Mouse (Mus musculus) left cerebral cortex, adult 2 months (tissue): ENCODE results near the gene Pfdn6. TPM values are rescaled to one million over a fixed set of nuclear protein-coding genes. Genes with fewer than 3 reads are reported as not detected.
"Not testable (repeated sequence)": the region's sequence is repeated elsewhere in the genome, so short reads cannot be mapped to it uniquely, and the experiment has no call there.

Experiments used
- DNase-seq, 2 experiments: peaks; one replicate each; pipeline ENCODE4 v3.0.0; 2021 to 2022; ENCODE audit warnings: low spot score in 2 of 2, mixed read lengths in 1 of 2; ENCODE audit errors: extremely low spot score in 1 of 2
- H3K27ac ChIP-seq: fragments of 200-600 bp; 2 replicates; pipeline ENCODE4 v1.8.1; 2022
- H3K4me3 ChIP-seq: fragments of 200-600 bp; 2 replicates; pipeline ENCODE4 v1.8.1; 2022
- CTCF ChIP-seq: fragments of 200-600 bp; IDR thresholded peaks from 2 replicates; pipeline ENCODE4 v1.8.1; 2022; ENCODE audit warnings: antibody characterized with exemption, mild to moderate bottlenecking, moderate library complexity
- intact Hi-C: fragments of 180-260 bp; cut with DNase I; formaldehyde crosslinking; loops from one replicate; pipeline ENCODE4 v1.15.1; 2025
- long read RNA-seq, 2 experiments: library from polyadenylated mRNA; stranded (forward); transcript quantifications; one replicate each; pipeline ENCODE4 v2.0.0; 2021; ENCODE audit warnings: borderline mapping rate in 2 of 2
- total RNA-seq, 2 experiments: library from RNA; stranded (reverse); gene quantifications; 2 replicates each; pipeline ENCODE4 v1.2.3; 2021

The Pfdn6 gene
- total RNA-seq = 10 to 100 TPM; 93.0 to 97.6 TPM
- long read RNA-seq, experiment 1, transcript Pfdn6-201 (4 exons, 807 nt) = major isoform, 23 of 26 reads
- long read RNA-seq, experiment 1, partial matches to known transcripts = 2 of 26 reads
- long read RNA-seq, experiment 1, other reads (novel, unspliced or antisense) = 1 of 26 reads
- long read RNA-seq, experiment 2, transcript Pfdn6-201 (4 exons, 807 nt) = major isoform, 11 of 14 reads
- long read RNA-seq, experiment 2, partial matches to known transcripts = 0 of 14 reads
- long read RNA-seq, experiment 2, other reads (novel, unspliced or antisense) = 0 of 14 reads

DNA sequence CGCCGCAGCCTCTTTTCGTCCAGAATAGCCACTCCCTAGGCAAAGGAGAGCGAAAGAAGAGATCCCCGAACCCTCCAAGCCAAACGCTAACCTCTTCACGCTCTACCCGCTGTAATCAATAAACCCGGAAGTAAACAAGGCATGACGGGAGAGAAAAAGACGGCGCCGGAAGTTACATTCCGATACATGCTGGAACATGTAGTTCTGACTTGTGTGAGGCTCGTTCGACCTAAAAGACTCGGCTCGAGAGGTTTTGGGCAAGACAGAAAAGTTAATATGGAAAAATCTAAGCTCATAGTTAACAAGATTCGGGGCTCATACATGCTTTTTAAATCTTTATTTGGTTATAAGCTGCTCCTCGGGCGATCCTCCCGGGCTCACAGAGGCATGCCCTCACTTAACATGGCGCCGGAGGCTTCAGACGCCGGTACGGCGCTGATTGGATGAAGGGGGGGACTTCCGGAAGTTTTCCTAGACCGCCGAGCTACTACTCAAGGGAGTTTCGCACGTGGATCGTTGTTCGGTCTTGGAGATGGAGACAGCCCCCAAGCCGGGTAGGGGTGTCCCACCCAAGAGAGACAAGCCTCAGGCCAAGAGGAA, at the start of gene Pfdn6, which contains the start of gene Wdr46:
TSS of gene Pfdn6 (minus strand) at position 138 of the 600 bp plus-strand sequence.
TSS of gene Wdr46 (plus strand) at position 455 of the 600 bp plus-strand sequence.
- peak within 1 kb of the TSS; percentile 88 for H3K27ac ChIP-seq
- peak; percentile 79 to 82 for DNase-seq
- no peak for TF ChIP-seq CTCF
- intact Hi-C loops = loop anchor here (1.0 kb wide), 2 partner anchors 11 to 15 kb away; partner anchors contain the start of genes B3galt4 and Vps52
- peak within 1 kb of the TSS; percentile 75 for H3K4me3 ChIP-seq

DNA sequence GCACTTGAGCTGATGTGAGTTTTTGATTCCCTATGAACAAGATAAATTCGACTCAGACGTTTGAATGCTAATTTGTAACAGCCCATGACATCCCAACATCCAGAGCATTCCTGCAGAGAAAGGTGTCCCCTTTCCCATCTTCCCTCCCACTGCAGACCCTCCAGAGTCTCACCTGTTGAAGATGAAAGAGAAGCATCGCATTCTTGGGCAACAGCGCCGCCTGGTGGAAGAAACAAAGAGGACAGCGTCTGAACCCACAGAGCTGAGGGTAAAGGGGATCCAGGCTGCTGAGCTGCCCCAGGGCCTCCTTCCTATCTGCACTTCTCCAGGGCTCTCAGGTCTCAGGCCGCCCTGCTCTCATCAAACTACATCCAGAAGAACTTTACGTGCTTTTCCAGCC, 42.0 kb upstream of the Pfdn6 start:
- intact Hi-C loops = loop anchor here (2.0 kb wide), 1 partner anchor 13 kb away; no protein-coding TSS in a partner anchor

DNA sequence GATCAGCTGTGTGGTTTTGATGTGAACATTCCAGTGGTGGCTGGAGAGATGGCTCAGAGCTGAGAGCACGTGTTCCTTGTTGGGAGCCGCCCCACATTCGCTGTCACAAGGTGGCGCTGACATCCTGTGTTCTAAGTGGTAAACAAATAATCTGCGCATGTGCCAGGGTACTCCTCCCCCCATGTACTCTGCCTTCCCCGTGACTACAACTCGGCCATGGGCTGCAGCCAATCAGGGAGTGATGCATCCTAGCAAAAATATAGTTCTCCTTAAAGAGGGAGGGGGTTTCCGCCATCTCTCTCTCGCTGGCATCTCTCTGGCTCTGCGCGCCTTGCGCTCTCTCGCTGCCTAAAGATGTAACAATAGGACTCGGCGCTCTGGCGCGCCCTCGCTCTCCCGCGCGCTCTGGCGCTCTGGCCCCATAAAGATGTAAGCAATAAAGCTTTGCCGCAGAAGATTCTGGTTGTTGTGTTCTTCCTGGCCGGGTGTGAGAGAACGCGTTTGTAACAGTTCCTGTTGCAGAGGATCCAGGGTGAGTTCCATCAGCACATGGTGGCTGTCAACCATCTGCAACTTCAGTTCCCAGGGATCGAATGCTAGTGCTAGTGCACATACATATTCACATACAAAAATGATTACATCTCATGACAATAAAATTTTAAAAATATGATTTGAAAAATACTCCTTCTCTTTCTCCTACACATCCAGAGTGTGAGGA, 41.2 kb upstream of the Pfdn6 start:
- Histone ChIP-seq H3K27ac (peak overlapping the region; percentile 82), H3K4me3 (peak overlapping the region; percentile 51)
- DNase-seq = peak; percentile 81 to 86
- intact Hi-C loops = not testable (repeated sequence)
- TF ChIP-seq CTCF = peak; percentile 37

More for the DNA sequence above, 42.0 kb upstream of the Pfdn6 start:
- not testable (repeated sequence) for H3K27ac ChIP-seq, H3K4me3 ChIP-seq
- DNase-seq = peak in 1 of 2 experiments; percentile 51
- TF ChIP-seq CTCF = peak; percentile 70

- intact Hi-C loops = no loop called here
- no peak for TF ChIP-seq CTCF
- Histone ChIP-seq H3K27ac (peak overlapping the region; percentile 67; the same call in 1 of the 2 replicates), H3K4me3 (no peak overlapping the region)
- no peak for DNase-seq
Observed at GRCm38 (mm10) chr17:33980181-33981035, 40.3 kb upstream of the Pfdn6 start.

GRCm38 (mm10) chr17:33979512-33980050, 39.4 kb upstream of the Pfdn6 start:
- H3K27ac ChIP-seq = no peak overlapping the region
- intact Hi-C loops = no loop called here
- TF ChIP-seq CTCF = no peak
- H3K4me3 ChIP-seq = no peak overlapping the region
- DNase-seq = no peak

DNA sequence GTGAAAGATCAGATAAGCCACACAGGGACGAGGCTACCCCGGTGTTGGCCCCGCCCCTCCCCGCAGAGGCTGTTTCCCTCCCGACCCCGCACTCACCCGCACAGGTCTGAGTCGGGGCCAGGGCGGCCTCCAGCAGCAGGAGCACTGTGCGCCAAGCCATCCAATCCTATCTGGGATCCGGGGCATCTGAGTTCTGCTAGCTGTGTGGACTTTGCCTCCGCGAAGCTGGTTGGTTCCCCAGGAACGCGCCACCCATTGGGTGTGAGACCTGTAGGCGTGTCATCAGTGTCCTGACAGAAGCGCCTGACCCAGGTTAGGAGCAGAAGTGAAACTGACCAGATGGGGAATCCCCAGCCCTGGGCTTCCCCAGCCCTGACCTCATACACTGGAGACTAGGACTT, 38.5 kb upstream of the Pfdn6 start:
- no peak overlapping the region for H3K27ac ChIP-seq
- DNase-seq = no peak
- TF ChIP-seq CTCF = no peak
- H3K4me3 ChIP-seq = peak overlapping the region; percentile 41
- intact Hi-C loops = no loop called here

GRCm38 (mm10) chr17:33977861-33978557, 37.9 kb upstream of the Pfdn6 start:
- no peak for DNase-seq
- H3K27ac ChIP-seq = no peak overlapping the region
- TF ChIP-seq CTCF = no peak
- peak overlapping the region; percentile 41 for H3K4me3 ChIP-seq
- intact Hi-C loops = no loop called here

DNA sequence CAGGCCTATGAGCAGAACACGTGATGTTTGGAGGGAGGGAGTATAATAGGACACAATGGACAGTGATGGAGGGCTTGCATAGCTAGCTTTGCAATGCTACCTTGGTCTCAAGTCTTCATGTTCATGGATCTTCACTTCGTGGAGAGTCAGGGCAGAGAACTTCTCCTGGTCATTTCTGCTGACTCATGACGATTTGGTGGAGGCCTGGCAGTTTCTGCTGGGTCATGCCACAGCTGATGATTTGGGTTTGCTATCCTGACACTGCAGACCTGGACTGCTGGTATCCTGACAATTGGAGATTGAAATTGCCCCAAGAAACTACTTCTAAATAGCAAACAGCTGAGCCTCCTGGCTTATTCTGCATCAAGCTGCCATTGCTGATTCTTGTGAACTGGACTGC, 33.4 kb upstream of the Pfdn6 start:
- DNase-seq = no peak
- no peak for TF ChIP-seq CTCF
- intact Hi-C loops = no loop called here
- Histone ChIP-seq H3K4me3 (no peak overlapping the region), H3K27ac (no peak overlapping the region)

DNA sequence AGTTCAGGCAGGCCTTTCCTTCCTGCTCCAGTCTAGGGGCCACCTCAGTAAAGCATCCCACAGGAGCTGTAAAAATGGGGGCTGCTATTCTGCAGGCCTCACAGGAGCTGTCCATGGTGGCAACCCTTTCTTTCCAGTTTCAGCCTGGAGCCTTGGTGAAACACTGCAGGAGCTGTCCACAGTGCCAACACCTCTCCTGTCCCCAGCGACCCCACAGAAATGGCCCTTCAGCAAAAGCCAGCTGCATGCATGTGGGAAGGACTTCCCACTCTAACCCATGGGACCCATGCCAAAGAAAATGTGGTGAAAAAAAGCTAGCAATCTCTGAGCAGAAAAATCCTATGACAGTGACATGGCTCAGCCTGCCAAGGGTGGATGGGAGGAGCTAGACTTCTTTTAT, 32.5 kb upstream of the Pfdn6 start:
- no peak for TF ChIP-seq CTCF
- H3K4me3 ChIP-seq = no peak overlapping the region
- DNase-seq = no peak
- H3K27ac ChIP-seq = no peak overlapping the region
- intact Hi-C loops = no loop called here

DNA sequence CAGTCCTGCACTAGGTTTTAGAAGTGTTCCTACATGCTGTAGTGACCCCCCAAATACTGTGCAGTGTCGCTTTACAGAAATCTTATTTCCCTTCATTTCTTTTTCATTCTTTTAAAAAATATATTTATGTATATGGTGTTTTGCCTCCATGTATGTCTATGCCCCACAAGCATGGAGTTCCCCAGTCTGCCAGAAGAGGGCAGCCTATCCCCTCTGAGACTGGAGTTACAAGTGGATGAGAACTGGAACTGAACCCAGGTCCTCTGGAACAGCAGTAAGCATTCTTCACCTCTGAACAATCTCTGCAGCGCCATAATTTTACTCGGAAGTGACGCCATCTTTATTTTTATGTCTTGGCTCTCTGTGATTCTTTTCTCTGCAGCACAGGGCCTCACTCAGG, 29.3 kb upstream of the Pfdn6 start:
- intact Hi-C loops = loop anchor here (2.0 to 5.0 kb wide), 2 partner anchors 13 to 33 kb away; partner anchors contain the start of gene H2-K1

More for the DNA sequence above, 29.3 kb upstream of the Pfdn6 start:
- Histone ChIP-seq H3K4me3 (no peak overlapping the region), H3K27ac (no peak overlapping the region)
- no peak for DNase-seq
- no peak; the same call in 1 of the 2 replicates for TF ChIP-seq CTCF
